Mouse (Mus musculus) thymus, adult 2 months (tissue): Measurements from ENCODE around the gene Gm20388. TPM values are rescaled to one million over a fixed set of nuclear protein-coding genes. Genes with fewer than 3 reads are reported as not detected.

Source experiments
- DNase-seq: peaks from one replicate; pipeline ENCODE4 v3.0.0; 2021
- H3K27ac ChIP-seq: fragments of 200-500 bp; 2 replicates; pipeline ENCODE4 v1.5.1; 2012; ENCODE audit warnings: low read length, control low read depth; ENCODE audit not compliant: control insufficient read depth, insufficient read depth
- H3K27me3 ChIP-seq: fragments of 200-500 bp; 2 replicates; pipeline ENCODE4 v1.6.1; 2012; ENCODE audit warnings: mild to moderate bottlenecking, low read length, moderate library complexity, mixed read lengths; ENCODE audit not compliant: control insufficient read depth, insufficient read depth
- H3K36me3 ChIP-seq: fragments of 200-500 bp; 2 replicates; pipeline ENCODE4 v1.6.1; 2012; ENCODE audit warnings: mild to moderate bottlenecking, low read length, moderate library complexity; ENCODE audit not compliant: control insufficient read depth, insufficient read depth
- H3K4me1 ChIP-seq: fragments of 200-500 bp; replicated peaks from 2 replicates; pipeline ENCODE4 v1.6.1; 2012; ENCODE audit warnings: low read length; ENCODE audit not compliant: control insufficient read depth, insufficient read depth
- H3K4me3 ChIP-seq: fragments of 200-500 bp; 2 replicates; pipeline ENCODE4 v1.5.1; 2012; ENCODE audit warnings: mild to moderate bottlenecking, low read length, control low read depth, moderate library complexity; ENCODE audit not compliant: control insufficient read depth, insufficient read depth
- CTCF ChIP-seq: fragments of 200-500 bp; IDR thresholded peaks from 2 replicates; pipeline ENCODE4 v1.5.1; 2012; ENCODE audit warnings: mild to moderate bottlenecking, control low read depth, low read length, moderate library complexity, borderline replicate concordance; ENCODE audit not compliant: control insufficient read depth, poor library complexity, insufficient read depth; ENCODE audit errors: extremely low read depth
- POLR2A ChIP-seq: fragments of 200-500 bp; IDR thresholded peaks from 2 replicates; pipeline ENCODE4 v1.6.1; 2012; ENCODE audit warnings: mild to moderate bottlenecking, low read length, control low read depth, moderate library complexity; ENCODE audit not compliant: control insufficient read depth, poor library complexity, insufficient read depth; ENCODE audit errors: extremely low read depth
- WGBS: fragments of 180-500 bp; shearing (Covaris S2); methylation state at CpG from one replicate; pipeline ENCODE4 v1.1.7; 2018; 5-methylcytosine and 5-hydroxymethylcytosine counted together
- polyA plus RNA-seq: library from polyadenylated mRNA; depleted of rRNA; stranded (reverse); fragments of >200 nt; gene quantifications from 2 replicates; pipeline ENCODE4 v1.2.3, GENCODE M21; 2012

Gm20388 gene
- polyA plus RNA-seq, 1 experiment, result 103 TPM

GRCm38 (mm10) chr8:121174721-121175539 lies 1264.3 kb downstream of the Gm20388 start:
- Histone ChIP-seq H3K4me3 (no peak overlapping the region), H3K4me1 (no peaks in the 10 kb centered on the region), H3K27ac (no peak overlapping the region), H3K27me3 (no peaks in the 10 kb centered on the region), H3K36me3 (no peaks in the 10 kb centered on the region)
- no peak for DNase-seq
- no peak for TF ChIP-seq CTCF
- WGBS, result 87% methylated on average over 30 of the region's 30 CpGs

DNA sequence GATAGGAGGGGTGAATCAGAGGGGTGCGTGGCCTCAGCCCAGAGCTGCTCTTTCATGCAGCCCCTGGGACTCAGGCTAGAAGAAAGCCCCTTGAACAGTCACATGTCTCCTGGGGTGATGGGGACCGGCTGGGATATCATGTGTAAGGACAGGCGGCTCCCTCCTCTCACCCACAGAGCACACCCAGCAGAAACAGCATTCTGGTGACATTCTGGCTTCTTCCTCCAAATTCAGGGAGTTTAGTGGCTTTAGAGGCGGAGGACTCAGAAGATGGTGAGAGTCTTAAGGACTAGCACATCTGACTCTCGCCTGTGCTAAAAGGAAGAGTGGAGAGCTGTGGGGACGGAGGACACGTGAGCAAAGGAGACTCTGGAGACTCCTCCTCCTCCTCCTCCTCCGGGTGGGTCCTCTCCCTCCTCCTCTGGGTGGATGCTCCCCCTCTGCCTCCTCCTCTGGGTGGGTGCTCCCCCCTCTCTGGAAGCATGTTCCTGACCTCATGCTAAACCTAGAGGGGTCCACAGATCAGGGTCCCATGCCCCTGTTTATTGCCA lies 1265.0 kb downstream of the Gm20388 start:
- Histone ChIP-seq H3K4me1 (no peaks in the 10 kb centered on the region), H3K4me3 (no peak overlapping the region), H3K27ac (no peak overlapping the region), H3K36me3 (no peaks in the 10 kb centered on the region), H3K27me3 (no peaks in the 10 kb centered on the region)
- no peak for TF ChIP-seq POLR2A
- TF ChIP-seq CTCF, result no peak
- no peak for DNase-seq
- 87% methylated on average over 8 of the region's 8 CpGs for WGBS

DNA sequence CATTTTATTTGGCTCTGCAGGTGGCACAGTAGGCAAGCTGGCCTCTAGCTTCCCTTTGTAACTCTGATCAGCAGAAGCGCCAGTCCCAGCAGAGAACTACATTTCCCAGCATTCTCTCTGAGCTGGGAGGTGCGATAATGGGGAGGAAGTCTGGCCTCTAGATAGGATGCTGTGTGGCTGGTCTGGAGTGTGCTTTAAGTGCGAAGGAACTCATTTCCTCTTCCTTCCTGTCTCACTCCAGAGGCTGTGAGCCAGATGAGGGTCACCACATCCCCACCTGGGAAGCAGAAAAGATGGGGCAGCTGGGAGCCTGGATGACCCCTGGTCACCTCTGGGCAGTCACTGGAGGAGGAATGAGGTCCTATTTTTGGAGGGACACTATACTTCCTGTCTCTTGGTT lies 1265.7 kb downstream of the Gm20388 start:
- Histone ChIP-seq H3K36me3 (no peaks in the 10 kb centered on the region), H3K27me3 (no peaks in the 10 kb centered on the region), H3K4me3 (no peak overlapping the region), H3K4me1 (no peaks in the 10 kb centered on the region), H3K27ac (no peak overlapping the region)
- TF ChIP-seq CTCF (no peak), POLR2A (no peak)
- WGBS, result 5% methylated on average over 3 of the region's 3 CpGs
- DNase-seq, result no peak

DNA sequence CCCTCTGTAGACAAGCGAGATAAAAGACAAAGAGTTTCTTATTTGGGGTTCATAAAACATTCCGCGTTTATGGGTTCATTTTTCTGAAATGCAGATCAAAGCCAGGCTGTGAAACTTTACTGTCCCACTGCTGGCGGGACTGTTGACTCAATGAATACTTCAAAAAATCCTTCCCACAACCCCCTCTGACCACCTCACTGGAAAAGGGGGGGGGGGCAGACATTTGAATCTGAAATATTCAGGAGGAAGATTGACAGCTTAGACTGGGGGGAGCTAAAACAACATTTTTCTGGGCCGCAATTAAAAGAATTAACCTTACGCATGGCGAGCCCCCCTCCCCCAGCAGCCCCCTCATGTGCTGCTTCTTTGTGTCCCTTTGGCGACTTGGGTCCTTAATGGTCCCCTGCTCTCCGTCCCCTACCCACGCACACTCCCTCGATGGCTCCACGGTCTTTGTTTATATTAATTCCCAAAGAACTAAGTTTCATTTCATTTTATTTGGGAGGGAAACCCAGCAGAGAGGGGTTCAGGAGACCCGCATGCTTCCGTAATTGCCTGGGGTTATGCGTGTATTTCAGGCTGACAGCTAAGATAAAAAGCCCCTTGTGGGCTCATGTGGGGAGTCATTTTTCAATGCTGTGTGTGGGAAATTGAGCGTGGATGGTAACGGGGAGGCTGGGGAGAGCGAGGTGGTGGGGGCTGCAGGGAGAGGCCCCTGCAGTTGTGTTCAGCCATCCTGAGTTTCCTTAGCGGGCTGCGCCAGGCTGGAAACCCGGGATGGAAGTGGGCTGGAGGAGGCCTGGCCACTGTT lies 1270.0 kb downstream of the Gm20388 start:
- Histone ChIP-seq H3K27ac (no peak overlapping the region), H3K27me3 (no peaks in the 10 kb centered on the region), H3K4me1 (no peaks in the 10 kb centered on the region), H3K4me3 (no peak overlapping the region), H3K36me3 (no peaks in the 10 kb centered on the region)
- TF ChIP-seq POLR2A (no peak), CTCF (no peak)
- no peak for DNase-seq
- 87% methylated on average over 21 of the region's 21 CpGs for WGBS

DNA sequence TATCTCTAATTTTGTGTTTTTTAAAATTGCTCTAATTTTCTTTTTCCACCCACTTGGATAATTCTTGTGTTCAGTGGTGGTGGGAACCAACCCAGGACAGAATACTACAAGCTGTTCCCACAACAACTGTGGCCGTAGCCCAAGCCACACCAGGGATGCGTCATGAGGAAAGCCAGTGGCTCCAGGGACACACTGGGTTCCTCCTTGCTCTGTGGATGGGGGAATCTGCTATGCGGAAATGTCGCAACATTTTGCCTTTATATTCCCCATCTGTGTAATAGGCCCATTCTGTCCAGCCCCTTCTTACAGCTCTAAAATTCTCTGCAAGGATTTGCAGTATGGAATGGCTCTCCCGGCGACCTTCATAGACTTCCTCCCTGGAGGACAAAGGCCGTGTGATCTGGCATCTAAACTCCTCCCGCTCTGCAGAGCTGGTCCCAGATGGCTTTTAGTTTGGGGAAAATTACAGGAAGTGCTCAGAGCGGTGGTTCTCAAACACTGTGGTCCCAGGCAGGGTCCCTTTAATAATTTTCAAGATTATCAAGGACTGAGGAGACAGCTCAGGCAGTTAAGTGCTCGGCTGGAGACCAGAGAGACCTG lies 1270.7 kb downstream of the Gm20388 start:
- no peaks in the 10 kb centered on the region for H3K4me1 ChIP-seq
- WGBS, result 80% methylated on average over 10 of the region's 10 CpGs
- TF ChIP-seq CTCF (no peak), POLR2A (no peak)
- no peaks in the 10 kb centered on the region for H3K36me3 ChIP-seq
- H3K27me3 ChIP-seq, result no peaks in the 10 kb centered on the region
- H3K27ac ChIP-seq, result no peak overlapping the region
- DNase-seq, result no peak
- no peak overlapping the region for H3K4me3 ChIP-seq
